Mouse (Mus musculus): ENCODE results near the gene Chad.

- TF ChIP-seq PAX5 (IDR thresholded peaks at IDR 0.05; ENCODE audit: low read length) (no peak), MEF2A (IDR thresholded peaks at IDR 0.05; ENCODE audit: borderline replicate concordance, low read depth, low read length) (no peak), POLR2A (IDR thresholded peaks at IDR 0.05; ENCODE audit: low read depth, low read length) (no peak), CTCF (conservative IDR thresholded peaks at IDR 0.05 in 1 of 2, IDR thresholded peaks at IDR 0.05 in 1 of 2; ENCODE audit: low read depth in 2 of 2, low read length in 2 of 2) (no peak), EP300 (IDR thresholded peaks at IDR 0.05; ENCODE audit: low read length) (no peak), HCFC1 (IDR thresholded peaks at IDR 0.05; ENCODE audit: low read depth, low read length) (no peak), CHD1 (IDR thresholded peaks at IDR 0.05; ENCODE audit: low read depth, low read length) (no peak), ZKSCAN1 (IDR thresholded peaks at IDR 0.05; ENCODE audit: borderline replicate concordance, low read depth, low read length) (no peak), MAFK (IDR thresholded peaks at IDR 0.05; ENCODE audit: insufficient replicate concordance, low read length) (no peak), NRF1 (IDR thresholded peaks at IDR 0.05; ENCODE audit: low read depth, low read length) (no peak), MAZ (IDR thresholded peaks at IDR 0.05; ENCODE audit: low read depth, low read length) (no peak), SMC3 (IDR thresholded peaks at IDR 0.05; ENCODE audit: low read depth, low read length) (no peak), SIN3A (IDR thresholded peaks at IDR 0.05; ENCODE audit: low read length) (no peak)
These were observed 25.1 kb upstream of the Chad start for GRCm38 (mm10) chr11:94539761-94540160.
